Mouse (Mus musculus) forebrain, embryonic 10.5 days (tissue): ENCODE results near the gene Gm28042. TPM values are rescaled to one million over a fixed set of nuclear protein-coding genes. Genes with fewer than 3 reads are reported as not detected.

Source experiments
- DNase-seq: peaks from one replicate; pipeline ENCODE4 v3.0.0-alpha.2; 2017; ENCODE audit warnings: low spot score; ENCODE audit errors: extremely low spot score
- H3K27ac ChIP-seq: fragments of 300-500 bp; sonication (generic); 2 replicates; pipeline ENCODE4 v1.5.1; 2016; ENCODE audit warnings: mild to moderate bottlenecking
- H3K27me3 ChIP-seq: fragments of 300-500 bp; sonication (generic); 2 replicates; pipeline ENCODE4 v1.6.1; 2016; ENCODE audit warnings: mild to moderate bottlenecking; ENCODE audit not compliant: poor library complexity, severe bottlenecking
- H3K36me3 ChIP-seq: fragments of 300-500 bp; sonication (generic); replicated peaks from 2 replicates; pipeline ENCODE4 v1.6.1; 2016; ENCODE audit warnings: mild to moderate bottlenecking, moderate library complexity
- H3K4me1 ChIP-seq: fragments of 300-500 bp; sonication (generic); 2 replicates; pipeline ENCODE4 v1.6.1; 2016
- H3K4me3 ChIP-seq: fragments of 300-500 bp; sonication (generic); 2 replicates; pipeline ENCODE4 v1.5.1; 2016; ENCODE audit warnings: mild to moderate bottlenecking, moderate library complexity
- H3K9me3 ChIP-seq: fragments of 300-500 bp; sonication (generic); 2 replicates; pipeline ENCODE4 v1.6.1; 2016; ENCODE audit warnings: mild to moderate bottlenecking, moderate library complexity
- WGBS: fragments of 180-500 bp; shearing (Covaris S2); methylation state at CpG from one replicate; pipeline ENCODE4 v1.1.7; 2016; 5-methylcytosine and 5-hydroxymethylcytosine counted together
- polyA plus RNA-seq: library from polyadenylated mRNA; unstranded; fragments of >200 nt; fragmentation: Nextera tagmentation; extraction: Ambion mirVana; gene quantifications from 2 replicates; pipeline ENCODE4 v1.2.1, GENCODE M21; 2016

Gene Gm28042
- polyA plus RNA-seq, 1 experiment from 2014 or later: 5.9 TPM

DNA sequence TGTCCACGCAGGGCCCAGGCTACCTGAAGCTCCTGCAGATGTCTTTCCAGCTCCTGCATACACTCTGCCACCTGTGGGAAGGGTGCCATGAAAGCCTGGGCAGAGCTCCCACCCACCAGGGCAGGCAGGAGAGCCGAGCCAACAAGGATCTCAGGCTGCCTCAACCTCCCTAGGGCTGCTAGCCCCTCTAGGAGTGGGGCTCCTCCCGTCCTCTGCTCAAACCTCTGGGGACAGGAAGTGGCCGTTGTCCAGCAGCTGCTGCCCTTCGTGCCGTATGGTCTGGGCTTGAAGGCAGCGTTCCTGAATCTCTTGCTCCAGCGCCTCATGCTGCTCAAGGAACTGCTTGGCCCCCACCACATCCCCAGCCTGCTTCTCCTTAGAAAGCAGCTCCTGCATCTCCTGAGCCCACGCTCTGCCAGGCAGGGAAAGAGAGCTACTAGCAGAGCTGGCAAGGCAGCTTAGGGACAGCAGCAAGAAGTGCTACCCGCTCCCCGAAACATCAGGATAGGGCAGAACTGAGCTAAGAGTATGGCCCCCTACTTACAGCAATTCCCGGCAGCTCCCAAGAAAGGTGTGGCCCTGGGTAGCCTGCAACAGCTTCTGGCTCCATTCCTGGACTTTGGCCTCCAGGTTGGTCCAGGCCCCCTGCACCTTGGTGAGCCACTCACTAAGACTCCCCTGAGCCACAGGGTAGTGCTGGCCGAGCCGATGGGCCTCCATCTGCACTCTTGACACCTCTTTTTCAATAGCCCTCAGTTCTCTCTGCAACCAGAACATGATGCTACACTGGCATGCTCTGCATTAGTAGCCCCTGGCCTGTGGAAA, 19.4 kb downstream of the Gm28042 start:
- no peak overlapping the region for H3K4me3 ChIP-seq
- H3K4me1 ChIP-seq: peaks cover 15% of the 10 kb centered on the region
- DNase-seq: no peak
- peaks cover 10% of the 10 kb centered on the region for H3K36me3 ChIP-seq
- H3K9me3 ChIP-seq: no peaks in the 10 kb centered on the region
- no peaks in the 10 kb centered on the region for H3K27me3 ChIP-seq
- 0 out of 2 replicates have a peak overlapping the region, but pooled peaks have one; percentile 15 for H3K27ac ChIP-seq
- WGBS: 75% methylated on average over 14 of the region's 14 CpGs

DNA sequence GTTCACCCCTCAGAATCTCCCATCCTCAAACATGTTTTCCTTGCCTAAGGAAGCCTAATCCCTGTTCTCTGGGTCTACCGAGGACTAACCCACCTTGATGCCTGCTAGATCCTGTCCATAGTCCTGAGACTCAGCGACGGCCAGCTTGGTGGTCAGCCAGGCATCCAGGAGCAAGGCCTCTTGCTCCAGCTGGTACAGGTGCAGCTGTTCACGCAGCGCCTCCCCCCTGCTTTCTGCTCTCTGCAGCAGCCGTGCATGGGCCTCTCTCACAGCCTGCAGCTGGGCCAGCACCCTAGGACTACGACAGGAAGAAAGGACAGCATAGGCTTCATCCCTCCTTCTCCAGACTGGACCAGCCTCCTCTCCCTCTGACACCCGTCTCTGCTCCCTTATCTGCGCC, 20.9 kb downstream of the Gm28042 start:
- no peaks in the 10 kb centered on the region for H3K27me3 ChIP-seq
- H3K9me3 ChIP-seq: no peaks in the 10 kb centered on the region
- H3K27ac ChIP-seq: no peak overlapping the region
- no peaks in the 10 kb centered on the region for H3K36me3 ChIP-seq
- 79% methylated on average over 9 of the region's 9 CpGs for WGBS
- no peak overlapping the region for H3K4me3 ChIP-seq
- no peak for DNase-seq
- peaks cover 15% of the 10 kb centered on the region for H3K4me1 ChIP-seq

DNA sequence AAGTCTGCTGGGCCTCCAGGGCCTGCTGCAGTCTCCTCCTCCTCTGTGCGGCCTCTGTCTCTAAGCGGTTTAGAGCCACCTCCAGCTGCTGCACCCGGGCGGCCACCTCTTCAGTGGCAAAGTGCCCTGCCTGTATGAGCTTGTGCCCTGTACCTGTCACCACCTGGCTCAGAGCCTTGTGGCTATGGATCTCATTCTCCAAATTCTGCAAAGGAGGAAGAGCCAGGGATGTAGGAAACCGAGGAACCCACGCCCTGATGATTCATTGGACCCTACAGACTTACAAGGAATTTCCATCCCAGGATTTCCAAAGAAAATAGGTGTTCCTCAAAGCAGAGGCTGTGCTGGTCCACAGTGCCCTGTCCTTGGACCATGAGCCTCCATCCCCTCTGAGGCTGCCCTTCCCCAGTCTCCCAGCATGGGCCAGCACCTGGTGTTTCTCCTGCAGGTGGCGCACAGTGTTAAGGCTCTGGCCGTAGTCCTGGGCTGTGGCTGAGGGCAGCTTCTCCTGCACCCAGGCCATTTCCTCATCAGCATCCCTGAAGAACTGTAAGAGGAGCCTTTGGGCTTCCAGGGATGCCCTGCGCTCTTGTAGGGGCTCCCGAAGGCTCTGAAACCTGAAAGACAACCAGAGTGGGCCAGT, 22.5 kb downstream of the Gm28042 start:
- DNase-seq: peak; percentile 26
- Histone ChIP-seq H3K9me3 (no peaks in the 10 kb centered on the region), H3K27ac (no peak overlapping the region), H3K4me3 (no peak overlapping the region), H3K36me3 (no peaks in the 10 kb centered on the region), H3K4me1 (peaks cover 7% of the 10 kb centered on the region), H3K27me3 (no peaks in the 10 kb centered on the region)
- 58% methylated on average over 10 of the region's 10 CpGs for whole genome bisulfite sequencing

DNA sequence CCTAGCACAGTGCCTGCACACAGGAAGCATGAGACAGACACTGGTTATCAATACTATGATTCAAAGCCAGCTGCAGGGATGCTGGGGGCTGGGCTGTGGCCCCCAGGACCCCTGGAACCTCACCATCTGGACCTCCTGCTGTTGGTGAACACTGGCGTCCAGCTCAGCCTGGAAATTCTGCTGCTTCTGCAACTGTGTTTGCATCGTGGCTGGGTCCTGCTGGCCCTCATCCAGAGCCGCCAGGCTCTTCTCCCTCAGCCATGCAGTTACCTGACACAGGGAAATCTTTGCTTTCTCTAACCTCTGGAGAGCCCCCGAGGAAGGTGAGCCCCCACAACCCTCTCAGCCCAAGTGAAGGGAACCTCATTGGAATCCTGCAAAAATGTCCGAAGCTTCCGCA, 24.1 kb downstream of the Gm28042 start:
- no peaks in the 10 kb centered on the region for H3K27me3 ChIP-seq
- H3K4me3 ChIP-seq: no peak overlapping the region
- H3K9me3 ChIP-seq: no peaks in the 10 kb centered on the region
- no peak for DNase-seq
- WGBS: 74% methylated on average over 6 of the region's 6 CpGs
- no peaks in the 10 kb centered on the region for H3K36me3 ChIP-seq
- peaks cover under 1% of the 10 kb centered on the region; the same call in 1 of the 2 replicates for H3K4me1 ChIP-seq
- no peak overlapping the region for H3K27ac ChIP-seq

DNA sequence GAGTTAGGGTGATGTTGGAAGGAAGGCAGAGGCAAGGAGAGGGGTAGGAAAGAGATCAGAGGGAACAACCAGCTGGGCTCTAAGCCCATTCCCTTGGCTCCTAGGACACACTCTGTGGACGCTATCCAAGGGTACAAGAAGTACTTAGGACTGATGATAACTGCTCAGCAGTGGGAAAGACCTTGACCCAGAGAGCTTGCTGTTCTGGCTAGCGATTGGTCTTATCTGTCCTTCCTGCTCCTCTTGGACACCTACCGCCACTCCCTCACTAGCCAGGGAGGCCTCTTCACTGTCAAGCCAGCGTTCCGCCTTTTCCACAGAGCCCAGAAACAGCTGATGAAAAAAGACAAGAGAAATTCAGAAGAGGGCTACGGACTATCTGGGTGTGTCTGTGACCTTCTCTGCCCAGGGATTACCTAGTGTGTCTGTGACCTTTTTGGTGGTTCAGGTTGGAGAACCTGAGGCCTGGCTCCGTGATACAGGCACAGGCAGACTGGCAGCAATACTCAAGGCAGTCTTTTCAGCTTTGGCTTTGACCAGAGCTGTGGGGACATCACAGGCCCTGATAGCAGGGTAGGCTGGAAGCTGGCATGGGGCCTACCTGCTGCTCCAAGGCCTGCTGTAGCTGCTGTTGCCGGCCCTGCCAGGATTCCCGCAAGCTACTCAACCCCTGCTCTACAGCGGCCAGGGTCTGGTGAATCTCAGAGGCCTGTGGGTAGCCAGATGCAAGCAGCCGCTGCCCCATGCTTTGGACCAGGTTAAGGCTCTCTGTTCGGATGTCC, 27.7 kb downstream of the Gm28042 start:
- 91% methylated on average over 12 of the region's 12 CpGs for WGBS
- H3K27me3 ChIP-seq: no peaks in the 10 kb centered on the region
- peaks cover 8% of the 10 kb centered on the region for H3K4me1 ChIP-seq
- no peaks in the 10 kb centered on the region for H3K36me3 ChIP-seq
- no peak overlapping the region for H3K4me3 ChIP-seq
- no peaks in the 10 kb centered on the region for H3K9me3 ChIP-seq
- H3K27ac ChIP-seq: no peak overlapping the region
- no peak for DNase-seq

DNA sequence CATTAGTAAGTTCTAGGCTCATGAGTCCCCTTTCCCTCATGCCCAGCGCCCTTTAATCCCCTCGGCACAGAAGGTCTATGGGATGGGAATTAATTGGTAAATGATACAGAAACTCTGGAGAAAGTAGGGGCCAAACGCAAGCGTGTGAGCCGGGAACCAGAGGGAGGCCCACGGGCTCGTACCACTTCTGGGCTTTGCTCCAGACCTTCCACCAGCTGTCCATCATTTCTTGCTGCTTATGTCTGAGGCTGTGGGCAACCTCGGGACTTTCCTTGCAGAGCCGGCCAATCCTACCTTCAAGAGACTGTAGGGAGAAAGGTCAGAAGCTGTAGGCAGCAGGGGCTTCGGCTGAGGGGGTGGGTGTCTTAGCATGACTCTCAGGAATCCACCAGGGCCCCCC, 28.6 kb downstream of the Gm28042 start:
- DNase-seq: no peak
- Histone ChIP-seq H3K4me1 (peaks cover 18% of the 10 kb centered on the region), H3K4me3 (no peak overlapping the region), H3K27ac (no peak overlapping the region), H3K36me3 (no peaks in the 10 kb centered on the region), H3K9me3 (no peaks in the 10 kb centered on the region), H3K27me3 (no peaks in the 10 kb centered on the region)
- WGBS: 89% methylated on average over 10 of the region's 10 CpGs

DNA sequence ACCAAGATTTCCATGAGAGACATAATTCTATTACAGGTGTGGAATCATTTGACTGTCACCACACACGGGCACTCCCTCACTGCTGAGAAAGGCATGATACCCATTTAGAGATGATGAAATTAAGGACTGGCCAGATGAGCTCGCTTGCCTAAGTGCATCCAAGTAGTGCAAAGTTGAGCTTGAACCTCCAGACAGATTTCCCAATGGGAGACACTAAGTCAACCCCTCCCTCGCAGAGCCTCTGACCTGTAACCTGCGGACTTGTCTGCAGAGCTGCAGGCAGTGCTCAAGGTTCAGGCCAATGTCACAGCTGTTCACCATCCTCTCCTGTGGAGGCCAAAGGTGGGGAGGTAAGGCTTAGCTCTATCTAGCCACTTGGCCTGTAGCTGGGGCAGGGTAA, 31.5 kb downstream of the Gm28042 start:
- 86% methylated on average over 4 of the region's 4 CpGs for WGBS
- Histone ChIP-seq H3K36me3 (no peaks in the 10 kb centered on the region), H3K27ac (no peak overlapping the region), H3K4me3 (no peak overlapping the region), H3K9me3 (no peaks in the 10 kb centered on the region), H3K27me3 (no peaks in the 10 kb centered on the region), H3K4me1 (peaks cover 21% of the 10 kb centered on the region)
- DNase-seq: no peak

DNA sequence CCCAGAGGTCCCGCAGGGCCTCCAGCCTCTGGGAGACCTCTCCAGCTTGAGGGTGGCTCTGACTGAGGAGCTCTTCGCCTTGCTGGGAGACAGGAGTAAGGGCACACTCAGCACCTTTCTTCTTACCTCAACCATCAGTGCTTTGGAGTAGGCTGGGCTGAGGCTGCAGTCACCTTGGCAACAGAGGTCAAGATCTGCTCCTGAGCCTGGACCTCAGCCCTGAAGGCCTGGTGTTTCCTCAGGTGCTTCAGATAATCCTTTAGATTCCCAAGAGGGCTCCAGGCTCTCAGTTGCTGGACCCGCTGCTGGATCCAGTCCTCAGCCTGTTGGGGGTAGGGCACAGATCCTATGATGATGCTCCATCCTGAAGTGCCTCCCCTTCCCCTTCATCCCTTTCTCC, 32.2 kb downstream of the Gm28042 start:
- Histone ChIP-seq H3K36me3 (no peaks in the 10 kb centered on the region), H3K27me3 (no peaks in the 10 kb centered on the region), H3K4me3 (no peak overlapping the region), H3K27ac (no peak overlapping the region), H3K4me1 (peaks cover 21% of the 10 kb centered on the region), H3K9me3 (no peaks in the 10 kb centered on the region)
- 78% methylated on average over 3 of the region's 3 CpGs for WGBS
- no peak for DNase-seq

DNA sequence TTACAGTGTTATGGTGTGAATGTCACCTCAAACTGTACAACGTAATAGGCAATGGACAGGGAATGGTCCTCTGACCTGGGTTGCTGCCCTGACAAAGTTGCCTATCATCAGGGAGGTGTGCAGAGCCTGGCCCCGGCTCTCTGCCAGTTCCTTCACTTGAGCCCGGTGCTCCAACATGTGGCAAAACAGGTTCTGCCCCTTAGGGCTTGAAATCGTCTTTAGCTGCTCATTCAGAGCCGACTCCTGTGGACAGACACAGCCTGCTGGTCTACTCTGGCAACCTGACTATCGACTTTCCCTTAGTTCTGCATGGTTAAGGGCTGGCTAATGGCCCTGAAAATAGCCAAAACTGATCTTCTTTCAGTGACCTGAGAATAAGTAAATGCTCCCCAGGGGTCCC, 32.9 kb downstream of the Gm28042 start:
- Histone ChIP-seq H3K4me3 (no peak overlapping the region), H3K9me3 (no peaks in the 10 kb centered on the region), H3K27me3 (no peaks in the 10 kb centered on the region), H3K4me1 (peaks cover 21% of the 10 kb centered on the region), H3K36me3 (no peaks in the 10 kb centered on the region), H3K27ac (no peak overlapping the region)
- WGBS: 71% methylated on average over 6 of the region's 6 CpGs
- DNase-seq: no peak

DNA sequence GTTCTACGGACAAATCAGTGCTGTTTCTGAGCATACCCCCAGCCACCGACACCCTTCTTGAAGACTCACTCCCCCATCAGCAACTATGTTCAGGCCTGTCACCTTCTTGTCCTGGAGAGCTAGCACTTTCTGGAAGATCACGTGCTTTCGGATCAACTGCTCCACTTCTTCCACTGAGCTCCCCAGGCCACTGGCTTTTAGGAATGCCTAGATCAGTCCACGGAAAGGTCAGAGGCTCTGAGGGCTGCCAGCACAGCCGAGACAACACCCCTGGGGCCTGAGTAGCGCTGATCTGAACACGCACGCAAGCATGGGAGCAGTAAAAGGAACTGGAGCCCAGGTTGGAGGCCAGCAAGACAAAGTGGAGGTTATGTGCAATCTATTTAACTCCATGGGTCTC, 33.4 kb downstream of the Gm28042 start:
- 77% methylated on average over 9 of the region's 9 CpGs for WGBS
- Histone ChIP-seq H3K36me3 (no peaks in the 10 kb centered on the region), H3K4me1 (peaks cover 21% of the 10 kb centered on the region), H3K9me3 (no peaks in the 10 kb centered on the region), H3K27ac (no peak overlapping the region), H3K4me3 (no peak overlapping the region), H3K27me3 (no peaks in the 10 kb centered on the region)
- DNase-seq: no peak

DNA sequence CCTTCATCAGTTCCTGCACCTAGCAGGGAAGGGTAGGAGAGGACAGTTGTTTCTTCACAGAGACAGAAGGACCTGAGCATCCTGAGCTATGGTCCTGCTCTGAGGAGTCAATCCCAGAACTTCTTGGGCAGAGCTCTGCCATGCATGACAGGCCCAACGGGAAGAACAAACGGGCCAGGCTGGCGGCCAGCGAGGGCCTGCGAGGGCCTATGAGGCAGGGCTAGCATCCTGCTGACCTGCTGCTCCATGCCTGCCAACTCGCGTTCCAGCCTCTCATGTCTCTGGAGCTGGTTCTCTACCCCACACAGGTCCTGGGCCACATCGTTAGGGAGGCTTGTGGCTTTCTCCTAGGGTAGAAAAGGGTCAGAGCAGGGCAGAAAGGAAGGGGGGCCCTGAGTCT, 35.0 kb downstream of the Gm28042 start:
- WGBS: 90% methylated on average over 8 of the region's 8 CpGs

DNA sequence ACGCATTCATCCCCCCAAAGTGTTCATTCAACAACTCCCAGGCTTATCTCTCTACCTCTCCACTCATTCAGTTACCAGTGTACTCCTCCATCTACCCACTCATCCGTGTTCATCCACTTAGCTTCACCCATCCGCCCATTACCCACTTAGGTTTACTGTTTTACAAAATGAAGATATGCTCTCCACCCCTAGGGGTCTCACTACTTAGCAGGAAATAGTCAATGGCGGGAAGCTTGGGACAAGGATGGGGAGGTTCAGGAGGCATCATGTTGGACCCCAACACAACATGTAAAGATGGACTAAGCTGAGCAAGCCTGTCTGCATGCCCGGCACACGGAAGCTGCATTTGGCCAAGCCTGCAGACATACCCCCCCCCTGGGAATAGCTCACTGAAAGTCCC, 37.3 kb downstream of the Gm28042 start:
- WGBS: 87% methylated on average over 6 of the region's 6 CpGs
- H3K9me3 ChIP-seq: no peaks in the 10 kb centered on the region

More for the DNA sequence above, 35.0 kb downstream of the Gm28042 start:
- no peaks in the 10 kb centered on the region for H3K36me3 ChIP-seq
- H3K27ac ChIP-seq: no peak overlapping the region
- H3K27me3 ChIP-seq: no peaks in the 10 kb centered on the region
- H3K4me3 ChIP-seq: no peak overlapping the region
- DNase-seq: no peak
- no peaks in the 10 kb centered on the region for H3K9me3 ChIP-seq
- H3K4me1 ChIP-seq: peaks cover 22% of the 10 kb centered on the region

DNA sequence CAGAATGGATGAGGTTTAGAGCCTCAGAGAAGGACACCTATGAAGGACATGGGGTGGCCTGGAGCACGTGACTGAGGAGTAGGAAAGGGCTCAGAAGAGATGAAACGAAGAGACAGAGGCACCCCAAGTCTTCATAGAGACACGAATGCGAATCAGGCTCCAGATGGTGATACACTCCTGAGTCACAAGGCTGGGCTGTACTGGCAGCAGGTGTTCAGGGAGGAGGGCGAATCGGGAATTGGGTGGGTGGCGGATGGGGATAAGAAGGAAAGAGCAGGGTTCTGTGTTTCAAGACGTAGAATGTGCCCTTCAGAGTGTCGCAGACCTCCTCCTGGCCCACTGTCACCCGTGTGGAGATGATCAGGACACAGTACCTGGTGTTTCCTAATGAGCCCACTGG, 38.0 kb downstream of the Gm28042 start:
- Histone ChIP-seq H3K27ac (no peak overlapping the region), H3K4me3 (no peak overlapping the region), H3K27me3 (peaks cover 7% of the 10 kb centered on the region), H3K9me3 (no peaks in the 10 kb centered on the region), H3K36me3 (no peaks in the 10 kb centered on the region), H3K4me1 (peaks cover 27% of the 10 kb centered on the region)
- 90% methylated on average over 10 of the region's 10 CpGs for WGBS
- DNase-seq: no peak

More for the DNA sequence above, 37.3 kb downstream of the Gm28042 start:
- Histone ChIP-seq H3K27me3 (peaks cover 3% of the 10 kb centered on the region), H3K4me1 (peaks cover 33% of the 10 kb centered on the region), H3K27ac (no peak overlapping the region), H3K4me3 (no peak overlapping the region), H3K36me3 (no peaks in the 10 kb centered on the region)
- DNase-seq: no peak
